9 mouse cellular contexts compared by ENCODE assay signal in genomic region chr9:37551751-37552531, GRCm38 (mm10). TPM values are rescaled to one million over a fixed set of nuclear protein-coding genes. Genes with fewer than 3 reads are reported as not detected.
A peak's percentile ranks its signal among the peaks of the same experiment; 100 is the strongest.
DNase-seq lines count a peak whose midpoint lies in the region; ATAC-seq and TF ChIP-seq lines count a peak whose summit lies in the region.
"Had no signal": no experiment of that assay in that cellular context is flagged by ENCODE, and none has a peak within 500 bp of the region (broad histone marks: within the 10 kb centered on the region; RNA-seq: fewer than 3 reads in every experiment).

No protein-coding gene starts in this region.

- intact Hi-C loops in heart, postnatal 14 days (cut with DNase I) = loop anchor here (5.0 kb wide), 1 partner anchor 60 kb away; the partner anchor contains the start of gene Spa17

- peak overlapping the region; percentile 47 for H3ac ChIP-seq in C2C12 (ENCODE audit: control insufficient read depth, insufficient read length, low read depth)

- H3K4me2 ChIP-seq in forebrain, embryonic 14.5 days (ENCODE audit: low read length) = peak overlapping the region; percentile 90
- H3K4me2 ChIP-seq in liver, embryonic 14.5 days (ENCODE audit: low read depth) = peak overlapping the region; percentile 84
- peak overlapping the region; percentile 69 for H3K4me2 ChIP-seq in stomach, postnatal 0 days (replicated peaks; ENCODE audit: low read depth)

- no peak for TF ChIP-seq EP300 in liver, embryonic 14.5 days (IDR thresholded peaks at IDR 0.05; ENCODE audit: low read depth)
- no peak for TF ChIP-seq EP300 in stomach, postnatal 0 days (optimal IDR thresholded peaks at IDR 0.05)

- no peaks in the 10 kb centered on the region for H3K9me3 ChIP-seq in forebrain, embryonic 14.5 days (replicated peaks; ENCODE audit: control insufficient read depth, low read length)
- no peaks in the 10 kb centered on the region for H3K9me3 ChIP-seq in liver, embryonic 14.5 days (ENCODE audit: control insufficient read depth, low read length)
- H3K9me3 ChIP-seq in stomach, postnatal 0 days (ENCODE audit: control insufficient read depth, low read length) = no peaks in the 10 kb centered on the region

- H3K4me1 ChIP-seq in forebrain, embryonic 14.5 days (ENCODE audit: control insufficient read depth, insufficient read depth, low read length) = peaks cover 16% of the 10 kb centered on the region
- H3K4me1 ChIP-seq in liver, embryonic 14.5 days (replicated peaks; ENCODE audit: control insufficient read depth in 2 of 2, insufficient read depth in 2 of 2, low read length in 1 of 2) = peaks cover 0 to 37% of the 10 kb centered on the region in 2 experiments; a peak in 2 of 4 replicates
- no peaks in the 10 kb centered on the region; the same call in 1 of the 2 replicates for H3K4me1 ChIP-seq in stomach, postnatal 0 days (replicated peaks; ENCODE audit: control insufficient read depth, insufficient read depth)

- peak overlapping the region; percentile 11 for H3K4me3 ChIP-seq in C2C12 (ENCODE audit: insufficient read depth, poor library complexity, severe bottlenecking)
- H3K4me3 ChIP-seq in forebrain, embryonic 14.5 days (ENCODE audit: low read depth, low read length) = peak overlapping the region; percentile 37
- H3K4me3 ChIP-seq in liver, embryonic 14.5 days (ENCODE audit: insufficient read depth in 1 of 2, low read depth in 2 of 2, low read length in 2 of 2) = peak overlapping the region; percentile 44 to 51
- H3K4me3 ChIP-seq in stomach, postnatal 0 days (ENCODE audit: low read depth, low read length) = peak overlapping the region; percentile 36

- ATAC-seq in forebrain, embryonic 14.5 days = no peak; the same call in 1 of the 2 replicates
- peak; percentile 8; the same call in 1 of the 2 replicates for ATAC-seq in liver, embryonic 14.5 days (ENCODE audit: insufficient read depth)
- no peak for ATAC-seq in stomach, postnatal 0 days (ENCODE audit: low FRiP score, low TSS enrichment)

- H3K36me3 ChIP-seq in C2C12 (ENCODE audit: control insufficient read depth, insufficient read depth) = no peaks in the 10 kb centered on the region
- no peaks in the 10 kb centered on the region for H3K36me3 ChIP-seq in forebrain, embryonic 14.5 days (ENCODE audit: control insufficient read depth, insufficient read depth, low read length)
- no peaks in the 10 kb centered on the region for H3K36me3 ChIP-seq in liver, embryonic 14.5 days (replicated peaks; ENCODE audit: control insufficient read depth, insufficient read depth, low read depth)
- H3K36me3 ChIP-seq in stomach, postnatal 0 days (ENCODE audit: control insufficient read depth, insufficient read depth, low read length) = no peaks in the 10 kb centered on the region

- TF ChIP-seq CTCF in C2C12 (IDR thresholded peaks at IDR 0.05; ENCODE audit: control insufficient read depth, insufficient read depth, insufficient read length) = no peak
- TF ChIP-seq CTCF in liver, embryonic 14.5 days (IDR thresholded peaks at IDR 0.05; ENCODE audit: low read depth) = no peak
- TF ChIP-seq CTCF in stomach, postnatal 0 days (IDR thresholded peaks at IDR 0.05; ENCODE audit: low read depth) = no peak

- no peaks in the 10 kb centered on the region for H3K79me2 ChIP-seq in C2C12 (ENCODE audit: control insufficient read depth, insufficient read depth)

- H3K27ac ChIP-seq in forebrain, embryonic 14.5 days (ENCODE audit: low read depth, low read length) = no peak overlapping the region
- H3K27ac ChIP-seq in liver, embryonic 14.5 days = no peak overlapping the region
- no peak overlapping the region for H3K27ac ChIP-seq in stomach, postnatal 0 days (replicated peaks)
- H3K27ac ChIP-seq: macrophage had no signal

- H3K79me3 ChIP-seq in C2C12 (ENCODE audit: low read depth) = no peaks in the 10 kb centered on the region

- H3K27me3 ChIP-seq in C2C12 (ENCODE audit: control insufficient read depth, insufficient read depth, insufficient read length) = peaks cover 8% of the 10 kb centered on the region
- peaks cover 32% of the 10 kb centered on the region for H3K27me3 ChIP-seq in forebrain, embryonic 14.5 days (replicated peaks; ENCODE audit: control insufficient read depth, insufficient read depth, low read length)
- H3K27me3 ChIP-seq in liver, embryonic 14.5 days (ENCODE audit: control insufficient read depth, insufficient read depth, low read length) = peaks cover 8% of the 10 kb centered on the region
- H3K27me3 ChIP-seq in stomach, postnatal 0 days (ENCODE audit: control insufficient read depth, insufficient read depth, low read length) = peaks cover 2% of the 10 kb centered on the region; the same call in 1 of the 2 replicates

- peak overlapping the region; percentile 54 for H3K9ac ChIP-seq in forebrain, embryonic 14.5 days (ENCODE audit: low read length)
- H3K9ac ChIP-seq in liver, embryonic 14.5 days (replicated peaks) = peak overlapping the region; percentile 55
- no peak overlapping the region for H3K9ac ChIP-seq in stomach, postnatal 0 days (ENCODE audit: low read length)

- WGBS in forebrain, embryonic 14.5 days = 2% methylated on average over 23 of the region's 23 CpGs
- 2% methylated on average over 23 of the region's 23 CpGs for WGBS in liver, embryonic 14.5 days (ENCODE audit: insufficient replicate concordance)
- WGBS in stomach, postnatal 0 days = 3% methylated on average over 23 of the region's 23 CpGs

- DNase-seq in heart, adult 11 months = peak; percentile 87
- DNase-seq in heart, postnatal 14 days = no peak
- DNase-seq in forebrain, embryonic 14.5 days (ENCODE audit: low spot score) = no peak
- DNase-seq in liver, embryonic 14.5 days (ENCODE audit: low read depth in 3 of 3, low spot score in 3 of 3) = no peak
- no peak for DNase-seq in stomach, postnatal 0 days (ENCODE audit: low spot score)
- no peak for DNase-seq in right cerebral cortex, postnatal 4 days
- DNase-seq in MN1 (ENCODE audit: low spot score) = no peak

TF ChIP-seq in C2C12, 6 proteins besides CTCF, POLR2A, EP300 and RAD21:
- TF ChIP-seq MAX (IDR thresholded peaks at IDR 0.05) (no peak), CEBPB (IDR thresholded peaks at IDR 0.05; ENCODE audit: low read depth) (no peak)
TF ChIP-seq in C2C12: peak in this region for 0.

RNA-seq across cellular contexts. Expression of gene Nrgn, which starts 0.8 kb away (rescaled TPM):
- total RNA-seq in heart, postnatal 14 days (2021) = 1 to 10 TPM; 2.4 to 3.9 TPM
- 2.6 TPM for polyA plus RNA-seq in C2C12 (2012; fragmentation: generic; extraction: Trizol)
- polyA plus RNA-seq in forebrain, embryonic 14.5 days (2014; fragmentation: Nextera tagmentation; extraction: Ambion mirVana) = 7.4 and 14.8 TPM in 2 replicates
- 5.4 and 7.1 TPM in 2 replicates for polyA plus RNA-seq in liver, embryonic 14.5 days (2012; rRNA removed)
- polyA plus RNA-seq in liver, embryonic 14.5 days (2014; fragmentation: Nextera tagmentation; extraction: Ambion mirVana) = 5.4 and 7.6 TPM in 2 replicates
- polyA plus RNA-seq in stomach, postnatal 0 days (2015; fragmentation: Nextera tagmentation; extraction: Ambion mirVana) = 2.3 and 2.6 TPM in 2 replicates

RNA-seq across cellular contexts. Expression of gene Siae, which starts 3.6 kb away (rescaled TPM):
- total RNA-seq in heart, postnatal 14 days (2021) = 1 to 10 TPM; 7.8 to 9.1 TPM
- 0.51 TPM for polyA plus RNA-seq in C2C12 (2012; fragmentation: generic; extraction: Trizol)
- polyA plus RNA-seq in forebrain, embryonic 14.5 days (2014; fragmentation: Nextera tagmentation; extraction: Ambion mirVana) = 8.5 and 10.5 TPM in 2 replicates
- polyA plus RNA-seq in liver, embryonic 14.5 days (2012; rRNA removed) = 2.2 TPM in 2 replicates
- polyA plus RNA-seq in liver, embryonic 14.5 days (2014; fragmentation: Nextera tagmentation; extraction: Ambion mirVana) = 5.7 and 6.0 TPM in 2 replicates
- 6.9 and 7.7 TPM in 2 replicates for polyA plus RNA-seq in stomach, postnatal 0 days (2015; fragmentation: Nextera tagmentation; extraction: Ambion mirVana)

RNA-seq across cellular contexts. Expression of gene Vsig2, which starts 12.9 kb away (rescaled TPM):
- total RNA-seq in heart, postnatal 14 days (2021) = 10 to 100 TPM in 1 of 2 experiments, 1 to 10 TPM in 1; 7.9 to 11.3 TPM
- polyA plus RNA-seq in C2C12 (2012; fragmentation: generic; extraction: Trizol) = 0.18 TPM
- polyA plus RNA-seq in forebrain, embryonic 14.5 days (2014; fragmentation: Nextera tagmentation; extraction: Ambion mirVana) = 0.82 TPM in 1 of 2 replicates, not detected in the other
- 0.70 and 0.81 TPM in 2 replicates for polyA plus RNA-seq in liver, embryonic 14.5 days (2012; rRNA removed)
- 0.36 TPM in 1 of 2 replicates, not detected in the other for polyA plus RNA-seq in liver, embryonic 14.5 days (2014; fragmentation: Nextera tagmentation; extraction: Ambion mirVana)
- 350 and 369 TPM in 2 replicates for polyA plus RNA-seq in stomach, postnatal 0 days (2015; fragmentation: Nextera tagmentation; extraction: Ambion mirVana)
- polyA plus RNA-seq: macrophage had no signal

RNA-seq across cellular contexts. Expression of gene Esam, which starts 24.1 kb away (rescaled TPM):
- 100 to 1,000 TPM; 112 to 121 TPM for total RNA-seq in heart, postnatal 14 days (2021)
- 0.06 TPM for polyA plus RNA-seq in C2C12 (2012; fragmentation: generic; extraction: Trizol)
- 32.9 and 44.0 TPM in 2 replicates for polyA plus RNA-seq in forebrain, embryonic 14.5 days (2014; fragmentation: Nextera tagmentation; extraction: Ambion mirVana)
- 6.5 and 7.3 TPM in 2 replicates for polyA plus RNA-seq in liver, embryonic 14.5 days (2012; rRNA removed)
- 9.9 and 10.7 TPM in 2 replicates for polyA plus RNA-seq in liver, embryonic 14.5 days (2014; fragmentation: Nextera tagmentation; extraction: Ambion mirVana)
- polyA plus RNA-seq in stomach, postnatal 0 days (2015; fragmentation: Nextera tagmentation; extraction: Ambion mirVana) = 28.2 and 30.5 TPM in 2 replicates

Comparison
In these comparisons a context has a peak if more than half of its experiments do, and no peak if none do; other contexts are left out.
1. RNA of gene Vsig2, which starts 12.9 kb away (polyA plus RNA-seq): 350 to 369 TPM in stomach, postnatal 0 days; 0.36 to 0.81 TPM in liver, embryonic 14.5 days, 0.82 TPM in forebrain, embryonic 14.5 days and 0.18 TPM in C2C12 (single experiment); every median in the first group is over 100 times any median in the second.
2. Peak in every context shown above with its lines, with median percentiles within 50 percentile points of each other: H3K4me3 ChIP-seq and H3K4me2 ChIP-seq.